Mouse (Mus musculus) megakaryocyte, embryonic 14.5 days (primary cell): ENCODE results near the gene Tnni1.

Source experiments
- FLI1 ChIP-seq: IDR thresholded peaks from 2 replicates; pipeline ENCODE4 v1.6.1; 2012; ENCODE audit warnings: low read length, inconsistent platforms, mixed read lengths
- GATA1 ChIP-seq: IDR thresholded peaks from 3 replicates; pipeline ENCODE4 v1.6.1; 2012; ENCODE audit warnings: mixed read lengths, low read length, inconsistent platforms, borderline replicate concordance

- TF ChIP-seq GATA1 (no peak), FLI1 (no peak)
Measured at GRCm38 (mm10) chr1:135792143-135792939, 13.1 kb downstream of the Tnni1 start.
